Mouse (Mus musculus) heart, postnatal 0 days (tissue): ENCODE data around the gene Ascc2. TPM values are rescaled to one million over a fixed set of nuclear protein-coding genes. Genes with fewer than 3 reads are reported as not detected.
A peak's percentile ranks its signal among the peaks of the same experiment; 100 is the strongest.

Source experiments
- ATAC-seq: fragments of 200-750 bp; cut with Nextera tagmentation; 2 replicates; pipeline ENCODE4 v1.8.0; 2017; ENCODE audit warnings: low read depth, moderate number of reproducible peaks, moderate library complexity; ENCODE audit not compliant: insufficient read depth
- DNase-seq: peaks from one replicate; pipeline ENCODE4 v3.0.0-alpha.2; 2016; ENCODE audit warnings: low spot score
- H3K27ac ChIP-seq: fragments of 300-500 bp; sonication (generic); 2 replicates; pipeline ENCODE4 v1.5.1; 2014; ENCODE audit warnings: low read depth, mild to moderate bottlenecking
- H3K27me3 ChIP-seq: fragments of 300-500 bp; sonication (generic); 2 replicates; pipeline ENCODE4 v1.6.1; 2014; ENCODE audit warnings: low read length, mixed read lengths; ENCODE audit not compliant: control insufficient read depth, insufficient read depth
- H3K36me3 ChIP-seq: fragments of 300-500 bp; sonication (generic); replicated peaks from 2 replicates; pipeline ENCODE4 v1.6.1; 2014; ENCODE audit warnings: low read length, mixed read lengths; ENCODE audit not compliant: control insufficient read depth, insufficient read depth
- H3K4me1 ChIP-seq: fragments of 300-500 bp; sonication (generic); 2 replicates; pipeline ENCODE4 v1.6.1; 2014; ENCODE audit warnings: antibody characterized with exemption; ENCODE audit not compliant: control insufficient read depth, insufficient read depth
- H3K4me2 ChIP-seq: fragments of 300-500 bp; sonication (generic); 2 replicates; pipeline ENCODE4 v1.6.1; 2014; ENCODE audit warnings: low read depth, mild to moderate bottlenecking, low read length, moderate library complexity
- H3K4me3 ChIP-seq: fragments of 300-500 bp; sonication (generic); 2 replicates; pipeline ENCODE4 v1.5.1; 2014; ENCODE audit warnings: low read depth, low read length
- H3K9ac ChIP-seq: fragments of 300-500 bp; sonication (generic); replicated peaks from 2 replicates; pipeline ENCODE4 v1.6.1; 2014; ENCODE audit warnings: low read depth, low read length, mixed read lengths
- H3K9me3 ChIP-seq: fragments of 300-500 bp; sonication (generic); replicated peaks from 2 replicates; pipeline ENCODE4 v1.6.1; 2016; ENCODE audit warnings: low read length; ENCODE audit not compliant: control insufficient read depth
- CTCF ChIP-seq: IDR thresholded peaks from 2 replicates; pipeline ENCODE4 v1.5.1; 2016; ENCODE audit warnings: antibody characterized with exemption, control low read depth, low read depth
- EP300 ChIP-seq: IDR thresholded peaks from 2 replicates; pipeline ENCODE4 v1.6.1; 2016; ENCODE audit warnings: antibody characterized with exemption, low read depth
- WGBS: fragments of 180-500 bp; shearing (Covaris S2); extraction: QIAGEN DNeasy Blood & Tissue Kit; methylation state at CpG from one replicate; pipeline ENCODE4 v1.1.7; 2014; 5-methylcytosine and 5-hydroxymethylcytosine counted together
- polyA plus RNA-seq: library from polyadenylated mRNA; unstranded; fragments of >200 nt; fragmentation: Nextera tagmentation; extraction: Ambion mirVana; gene quantifications from 2 replicates; pipeline ENCODE4 v1.2.1, GENCODE M21; 2015
- total RNA-seq: library from RNA; depleted of rRNA; stranded (reverse); fragments of >200 nt; gene quantifications from 2 replicates; pipeline ENCODE4 v1.2.3, GENCODE M21; 2014; ENCODE audit warnings: low replicate concordance

The Ascc2 gene
- total and polyA plus RNA-seq, 2 experiments from 2014 or later, result 10.6 to 13.6 TPM

GRCm38 (mm10) chr11:4718548-4718947 lies 81.0 kb downstream of the Ascc2 start:
- Histone ChIP-seq H3K4me1 (peaks cover 8% of the 10 kb centered on the region; the same call in 1 of the 2 replicates), H3K9ac (no peak overlapping the region), H3K4me3 (no peak overlapping the region), H3K9me3 (no peaks in the 10 kb centered on the region), H3K36me3 (peaks cover 15% of the 10 kb centered on the region), H3K4me2 (no peak overlapping the region), H3K27ac (no peak overlapping the region), H3K27me3 (no peaks in the 10 kb centered on the region)
- DNase-seq, result no peak
- 48% methylated on average over 5 of the region's 5 CpGs for WGBS
- TF ChIP-seq CTCF (no peak), EP300 (no peak)
- peak; percentile 14; the same call in 1 of the 2 replicates for ATAC-seq

- Histone ChIP-seq H3K4me1 (peaks cover 8% of the 10 kb centered on the region; the same call in 1 of the 2 replicates), H3K4me3 (no peak overlapping the region), H3K4me2 (no peak overlapping the region), H3K9me3 (no peaks in the 10 kb centered on the region), H3K27ac (no peak overlapping the region), H3K9ac (no peak overlapping the region), H3K36me3 (peaks cover 28% of the 10 kb centered on the region), H3K27me3 (no peaks in the 10 kb centered on the region)
- ATAC-seq (no peak), DNase-seq (no peak)
- WGBS, result 93% methylated on average over 9 of the region's 9 CpGs
- TF ChIP-seq EP300, result no peak
- TF ChIP-seq CTCF, result no peak
These were observed 82.4 kb downstream of the Ascc2 start for GRCm38 (mm10) chr11:4719961-4720360.

GRCm38 (mm10) chr11:4720393-4720792 lies 82.8 kb downstream of the Ascc2 start:
- no peak overlapping the region for H3K27ac ChIP-seq
- no peaks in the 10 kb centered on the region for H3K27me3 ChIP-seq
- H3K9me3 ChIP-seq, result no peaks in the 10 kb centered on the region
- DNase-seq, result no peak
- TF ChIP-seq EP300 (no peak), CTCF (no peak)
- H3K4me1 ChIP-seq, result peaks cover 8% of the 10 kb centered on the region; the same call in 1 of the 2 replicates
- no peak for ATAC-seq
- peaks cover 32% of the 10 kb centered on the region for H3K36me3 ChIP-seq
- no peak overlapping the region for H3K4me2 ChIP-seq
- WGBS, result 74% methylated on average over 11 of the region's 11 CpGs
- H3K4me3 ChIP-seq, result no peak overlapping the region
- H3K9ac ChIP-seq, result no peak overlapping the region

- TF ChIP-seq EP300 (no peak), CTCF (no peak)
- ATAC-seq (no peak), DNase-seq (no peak)
- H3K27ac ChIP-seq, result no peak overlapping the region
- peaks cover 8% of the 10 kb centered on the region; the same call in 1 of the 2 replicates for H3K4me1 ChIP-seq
- WGBS, result 65% methylated on average over 7 of the region's 7 CpGs
- H3K4me2 ChIP-seq, result no peak overlapping the region
- peaks cover 36% of the 10 kb centered on the region for H3K36me3 ChIP-seq
- H3K27me3 ChIP-seq, result no peaks in the 10 kb centered on the region
- H3K4me3 ChIP-seq, result no peak overlapping the region
- no peaks in the 10 kb centered on the region for H3K9me3 ChIP-seq
- H3K9ac ChIP-seq, result no peak overlapping the region
These were observed 83.5 kb downstream of the Ascc2 start for GRCm38 (mm10) chr11:4720900-4721580.

GRCm38 (mm10) chr11:4721728-4722127 lies 84.2 kb downstream of the Ascc2 start:
- WGBS, result 84% methylated on average over 8 of the region's 8 CpGs
- Histone ChIP-seq H3K36me3 (peaks cover 39% of the 10 kb centered on the region), H3K4me2 (no peak overlapping the region), H3K4me1 (peaks cover 8% of the 10 kb centered on the region; the same call in 1 of the 2 replicates), H3K27me3 (no peaks in the 10 kb centered on the region), H3K27ac (no peak overlapping the region), H3K4me3 (no peak overlapping the region), H3K9me3 (no peaks in the 10 kb centered on the region), H3K9ac (no peak overlapping the region)
- TF ChIP-seq CTCF, result no peak
- TF ChIP-seq EP300, result no peak
- DNase-seq, result no peak
- no peak for ATAC-seq
